Mouse (Mus musculus) stomach, embryonic 14.5 days (tissue): Measurements from ENCODE around the gene Zfp90. TPM values are rescaled to one million over a fixed set of nuclear protein-coding genes. Genes with fewer than 3 reads are reported as not detected.
A peak's percentile ranks its signal among the peaks of the same experiment; 100 is the strongest.
"Not testable (repeated sequence)": the region's sequence is repeated elsewhere in the genome, so short reads cannot be mapped to it uniquely, and the experiment has no call there.

Experiments used
- ATAC-seq: fragments of 200-750 bp; cut with Nextera tagmentation; 2 replicates; pipeline ENCODE4 v1.8.0; 2017; ENCODE audit warnings: low read depth, moderate TSS enrichment; ENCODE audit not compliant: insufficient number of reproducible peaks, insufficient read depth, low FRiP score
- H3K27ac ChIP-seq: fragments of 300-500 bp; sonication (generic); 2 replicates; pipeline ENCODE4 v1.5.1; 2014; ENCODE audit warnings: mild to moderate bottlenecking, low read length, moderate library complexity, mixed read lengths
- H3K27me3 ChIP-seq: fragments of 300-500 bp; sonication (generic); 2 replicates; pipeline ENCODE4 v1.6.1; 2014; ENCODE audit warnings: low read length, control low read depth, mixed read lengths; ENCODE audit not compliant: control insufficient read depth, insufficient read depth
- H3K36me3 ChIP-seq: fragments of 300-500 bp; sonication (generic); 2 replicates; pipeline ENCODE4 v1.6.1; 2014; ENCODE audit warnings: mild to moderate bottlenecking, control low read depth, low read length, moderate library complexity, mixed read lengths; ENCODE audit not compliant: control insufficient read depth, insufficient read depth
- H3K4me1 ChIP-seq: fragments of 300-500 bp; sonication (generic); 2 replicates; pipeline ENCODE4 v1.6.1; 2014; ENCODE audit warnings: low read length, control low read depth, mixed read lengths; ENCODE audit not compliant: control insufficient read depth, insufficient read depth
- H3K4me2 ChIP-seq: fragments of 300-500 bp; sonication (generic); replicated peaks from 2 replicates; pipeline ENCODE4 v1.6.1; 2014; ENCODE audit warnings: low read depth, low read length, control low read depth
- H3K4me3 ChIP-seq: fragments of 300-500 bp; sonication (generic); 2 replicates; pipeline ENCODE4 v1.5.1; 2014; ENCODE audit warnings: low read depth, low read length, control low read depth
- H3K9ac ChIP-seq: fragments of 300-500 bp; sonication (generic); replicated peaks from 2 replicates; pipeline ENCODE4 v1.6.1; 2014; ENCODE audit warnings: low read depth, mild to moderate bottlenecking, control low read depth, low read length, moderate library complexity, mixed read lengths
- H3K9me3 ChIP-seq: fragments of 300-500 bp; sonication (generic); 2 replicates; pipeline ENCODE4 v1.6.1; 2016; ENCODE audit warnings: low read depth, low read length, control low read depth; ENCODE audit not compliant: control insufficient read depth
- WGBS: fragments of 180-500 bp; shearing (Covaris S2); extraction: QIAGEN DNeasy Blood & Tissue Kit; methylation state at CpG from one replicate; pipeline ENCODE4 v1.1.7; 2014; 5-methylcytosine and 5-hydroxymethylcytosine counted together
- polyA plus RNA-seq: library from polyadenylated mRNA; unstranded; fragments of >200 nt; fragmentation: Nextera tagmentation; extraction: Ambion mirVana; gene quantifications from 2 replicates; pipeline ENCODE4 v1.2.1, GENCODE M21; 2014

Zfp90 gene
- polyA plus RNA-seq, 1 experiment from 2014 or later, result 23.8 TPM

DNA sequence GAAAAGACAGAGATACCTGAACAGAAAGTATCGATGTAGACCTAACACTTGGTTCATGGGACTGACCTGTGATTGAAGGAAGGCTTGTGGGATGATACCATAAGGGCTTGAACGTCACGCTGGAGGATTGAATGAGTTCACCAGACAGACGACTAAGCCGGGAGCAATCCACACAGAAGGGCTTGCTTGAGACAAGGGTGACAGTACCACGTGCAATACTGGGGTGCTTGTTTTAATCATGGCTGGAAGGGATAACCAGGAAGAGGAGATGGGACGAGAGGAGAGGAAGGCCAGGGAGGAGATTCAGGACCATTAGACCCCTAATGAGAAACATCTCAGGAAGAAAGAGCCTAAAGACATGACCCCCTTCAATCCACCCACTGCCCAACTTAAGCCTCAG lies 4.6 kb upstream of the Zfp90 start:
- Histone ChIP-seq H3K27me3 (no peaks in the 10 kb centered on the region), H3K36me3 (no peaks in the 10 kb centered on the region), H3K9me3 (no peaks in the 10 kb centered on the region), H3K27ac (no peak overlapping the region), H3K4me1 (no peaks in the 10 kb centered on the region), H3K9ac (no peak overlapping the region), H3K4me2 (no peak overlapping the region), H3K4me3 (no peak overlapping the region)
- WGBS, result 69% methylated on average over 7 of the region's 7 CpGs
- ATAC-seq, result no peak

DNA sequence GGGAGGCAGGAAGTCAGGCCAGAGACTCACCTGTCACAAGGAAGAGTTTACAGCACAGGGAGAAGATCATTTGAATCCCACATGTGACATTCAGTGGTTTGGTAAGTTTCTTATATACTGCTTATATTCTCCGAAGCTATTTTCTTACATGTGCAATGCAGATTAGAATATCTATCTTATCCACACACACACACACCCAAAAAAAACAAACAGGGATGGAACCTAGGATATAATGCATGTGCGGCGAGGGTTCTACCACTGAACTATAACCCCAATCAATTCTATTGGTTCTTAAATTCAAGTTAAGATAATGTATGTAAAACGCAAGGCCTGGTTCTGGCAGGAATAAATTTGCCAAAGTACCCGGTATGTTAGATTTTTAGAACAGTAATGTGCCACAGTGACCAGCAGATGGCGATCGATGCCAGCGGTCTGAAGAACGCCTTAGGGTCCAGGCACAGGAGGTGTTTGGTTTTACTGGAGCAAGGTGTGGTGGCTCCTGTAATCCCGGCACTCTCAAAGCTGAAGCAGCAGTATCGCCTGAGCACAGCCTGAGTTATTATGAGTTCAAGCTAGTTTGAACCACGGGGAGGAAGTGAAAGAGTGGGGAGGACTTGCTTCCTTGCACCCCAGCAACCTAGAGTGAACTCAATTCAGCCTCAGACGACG lies 3.2 kb upstream of the Zfp90 start:
- no peaks in the 10 kb centered on the region for H3K27me3 ChIP-seq
- no peak overlapping the region for H3K4me2 ChIP-seq
- H3K4me1 ChIP-seq, result 0 out of 2 replicates have a peak, but pooled peaks cover 4% of the 10 kb centered on the region
- WGBS, result 18% methylated on average over 14 of the region's 14 CpGs
- no peaks in the 10 kb centered on the region for H3K9me3 ChIP-seq
- no peak overlapping the region for H3K27ac ChIP-seq
- no peak overlapping the region for H3K4me3 ChIP-seq
- H3K36me3 ChIP-seq, result no peaks in the 10 kb centered on the region
- H3K9ac ChIP-seq, result no peak overlapping the region
- ATAC-seq, result no peak

DNA sequence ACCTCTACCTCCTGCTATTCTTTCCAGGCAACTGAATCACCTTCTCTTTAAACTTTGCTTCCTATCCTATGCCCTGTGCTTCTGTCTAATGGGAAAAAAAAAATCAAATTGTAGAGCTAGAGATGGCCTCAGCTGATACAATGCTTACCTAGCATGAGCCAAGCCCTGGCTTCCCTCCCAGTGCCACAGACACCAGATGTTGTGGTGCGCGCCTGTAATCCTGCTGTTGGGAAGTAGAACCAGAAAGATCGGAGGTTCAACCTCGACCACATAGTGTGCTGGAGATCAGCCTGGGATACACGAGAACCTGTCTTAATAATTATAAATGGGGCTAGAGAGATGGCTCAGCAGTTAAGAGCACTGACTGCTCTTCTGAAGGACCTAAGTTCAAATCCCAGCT lies 2.6 kb downstream of the Zfp90 start:
- Histone ChIP-seq H3K27ac (no peak overlapping the region), H3K27me3 (no peaks in the 10 kb centered on the region), H3K9ac (no peak overlapping the region), H3K36me3 (peaks cover 48% of the 10 kb centered on the region), H3K4me2 (no peak overlapping the region), H3K4me3 (no peak overlapping the region), H3K4me1 (0 out of 2 replicates have a peak, but pooled peaks cover 4% of the 10 kb centered on the region), H3K9me3 (peaks cover 11% of the 10 kb centered on the region)
- WGBS, result 94% methylated on average over 5 of the region's 5 CpGs
- ATAC-seq, result no peak

DNA sequence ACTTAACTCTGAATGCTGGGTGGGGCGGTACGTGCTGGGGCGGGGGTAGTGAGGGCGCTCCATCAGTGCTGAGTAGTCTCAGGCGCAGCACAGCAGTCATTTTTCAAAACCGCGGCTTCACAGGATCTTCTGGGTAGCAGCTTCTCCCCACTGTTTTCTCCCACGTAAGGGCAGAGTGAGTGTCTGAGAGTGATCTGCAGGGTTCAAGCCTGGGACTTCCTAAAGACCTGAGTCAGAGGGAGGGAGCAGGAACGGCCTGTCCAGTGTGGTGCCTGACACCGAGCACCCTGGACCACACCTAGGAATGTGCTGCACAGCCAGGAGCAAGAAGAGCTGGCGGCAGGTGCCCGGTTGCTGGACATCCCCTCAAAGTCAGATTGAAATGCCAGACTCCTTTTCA lies 16.0 kb downstream of the Zfp90 start:
- WGBS, result 23% methylated on average over 12 of the region's 12 CpGs
- no peak overlapping the region for H3K4me3 ChIP-seq
- no peak overlapping the region for H3K9ac ChIP-seq
- H3K27ac ChIP-seq, result no peak overlapping the region
- no peaks in the 10 kb centered on the region for H3K4me1 ChIP-seq
- peak overlapping the region; percentile 15; the same call in 1 of the 2 replicates for H3K4me2 ChIP-seq
- ATAC-seq, result peak; percentile 63; the same call in 1 of the 2 replicates
- no peaks in the 10 kb centered on the region for H3K27me3 ChIP-seq
- peaks cover 2% of the 10 kb centered on the region for H3K36me3 ChIP-seq
- H3K9me3 ChIP-seq, result peaks cover 19% of the 10 kb centered on the region

DNA sequence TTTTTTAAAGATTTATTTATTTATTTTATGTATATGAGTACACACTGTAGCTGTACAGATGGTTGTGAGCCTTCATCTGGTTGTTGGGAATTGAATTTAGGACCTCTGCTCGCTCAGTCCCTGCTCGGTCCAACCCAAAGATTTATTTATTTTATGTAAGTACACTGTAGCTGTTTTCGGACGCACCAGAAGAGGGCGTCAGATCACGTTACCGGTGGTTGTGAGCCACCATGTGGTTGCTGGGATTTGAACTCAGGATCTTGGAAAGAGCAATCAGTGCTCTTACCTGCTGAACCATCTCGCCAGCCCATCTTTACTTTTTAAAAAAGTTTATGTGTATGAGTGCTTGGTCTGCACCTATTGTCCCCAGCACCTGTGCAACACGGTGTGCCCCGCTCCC lies 16.8 kb downstream of the Zfp90 start:
- not testable (repeated sequence) for ATAC-seq, H3K9ac ChIP-seq, H3K36me3 ChIP-seq, H3K27me3 ChIP-seq, H3K4me1 ChIP-seq, H3K27ac ChIP-seq, H3K4me2 ChIP-seq, H3K4me3 ChIP-seq
- 59% methylated on average over 10 of the region's 10 CpGs for WGBS
- peaks cover 10% of the 10 kb centered on the region for H3K9me3 ChIP-seq

DNA sequence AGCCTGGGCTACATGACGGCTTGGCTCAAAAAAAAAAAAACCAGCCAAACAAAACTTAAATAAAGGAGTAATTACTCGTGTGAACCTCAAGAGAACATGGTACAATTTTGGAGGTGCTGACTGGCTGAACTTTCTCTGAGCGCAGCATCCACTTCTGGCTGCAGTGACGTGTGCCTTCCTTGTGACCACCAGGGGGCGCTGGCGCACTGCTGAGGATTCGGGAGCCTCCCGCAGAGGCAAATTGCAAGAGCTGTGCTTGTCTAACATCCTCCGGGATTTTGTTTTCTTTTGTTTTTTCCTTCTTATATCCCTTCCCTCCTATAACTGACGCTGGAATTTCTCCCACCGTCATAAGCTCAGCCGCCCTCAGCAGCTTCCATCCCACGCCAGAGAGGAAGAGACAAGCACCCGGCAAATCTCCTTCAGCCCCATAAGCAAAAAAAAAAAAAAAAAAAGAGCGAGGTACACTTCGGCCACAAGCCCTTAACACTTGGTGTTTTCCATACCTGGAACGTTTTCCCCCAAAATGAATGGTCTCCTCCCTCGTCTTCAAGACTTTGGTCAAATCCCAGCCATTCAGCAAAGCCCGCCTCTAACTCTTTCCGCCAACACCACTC lies 17.9 kb downstream of the Zfp90 start:
- H3K4me2 ChIP-seq, result peak overlapping the region; percentile 39
- no peaks in the 10 kb centered on the region for H3K36me3 ChIP-seq
- no peaks in the 10 kb centered on the region for H3K4me1 ChIP-seq
- H3K9me3 ChIP-seq, result no peaks in the 10 kb centered on the region; the same call in 1 of the 2 replicates
- 9% methylated on average over 20 of the region's 20 CpGs for WGBS
- no peak overlapping the region; the same call in 1 of the 2 replicates for H3K9ac ChIP-seq
- no peak overlapping the region for H3K27ac ChIP-seq
- H3K27me3 ChIP-seq, result no peaks in the 10 kb centered on the region
- H3K4me3 ChIP-seq, result peak overlapping the region; percentile 23
- no peak; the same call in 1 of the 2 replicates for ATAC-seq

DNA sequence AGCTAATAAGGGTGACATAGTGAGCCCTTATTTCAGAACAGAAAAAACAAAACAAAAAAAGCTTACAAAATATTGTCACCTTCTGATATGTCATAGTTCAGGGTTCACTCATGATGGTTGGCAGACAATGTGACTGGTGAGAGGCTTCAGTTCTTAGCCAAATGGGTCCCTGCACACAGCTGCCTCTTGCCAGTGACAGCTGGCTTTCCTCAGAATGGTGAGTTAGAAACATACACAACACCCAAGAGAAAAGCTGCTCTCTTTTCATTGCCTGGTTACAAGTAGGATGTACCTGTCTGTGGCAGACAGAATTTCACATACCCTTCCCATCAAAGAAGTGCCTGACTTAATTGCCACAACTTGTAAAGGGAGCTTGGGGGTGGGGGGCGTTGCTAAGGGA lies 18.5 kb downstream of the Zfp90 start:
- 0 out of 2 replicates have a peak overlapping the region, but pooled peaks have one; percentile 39 for H3K4me2 ChIP-seq
- H3K9me3 ChIP-seq, result no peaks in the 10 kb centered on the region
- no peak for ATAC-seq
- H3K4me3 ChIP-seq, result no peak overlapping the region
- H3K27ac ChIP-seq, result no peak overlapping the region
- WGBS, result 30% methylated on average over 1 of the region's 1 CpGs
- no peaks in the 10 kb centered on the region for H3K36me3 ChIP-seq
- no peaks in the 10 kb centered on the region for H3K4me1 ChIP-seq
- H3K27me3 ChIP-seq, result no peaks in the 10 kb centered on the region
- H3K9ac ChIP-seq, result no peak overlapping the region

GRCm38 (mm10) chr8:106437781-106438180 lies 22.7 kb downstream of the Zfp90 start:
- Histone ChIP-seq H3K4me1 (no peaks in the 10 kb centered on the region), H3K27ac (no peak overlapping the region)

More at GRCm38 (mm10) chr8:106437781-106438180, 22.7 kb downstream of the Zfp90 start:
- Histone ChIP-seq H3K36me3 (no peaks in the 10 kb centered on the region), H3K9ac (no peak overlapping the region), H3K4me2 (no peak overlapping the region), H3K4me3 (no peak overlapping the region), H3K9me3 (no peaks in the 10 kb centered on the region), H3K27me3 (no peaks in the 10 kb centered on the region)
- WGBS, result 44% methylated on average over 3 of the region's 3 CpGs
- ATAC-seq, result 0 out of 2 replicates have a peak, but pooled peaks have one; percentile 46
